Mouse (Mus musculus) kidney, postnatal 0 days (tissue): ENCODE measurements around the gene Slamf9. TPM values are rescaled to one million over a fixed set of nuclear protein-coding genes. Genes with fewer than 3 reads are reported as not detected.

Experiments
- ATAC-seq: fragments of 200-750 bp; cut with Nextera tagmentation; replicated peaks from 2 replicates; pipeline ENCODE4 v1.8.0; 2017; ENCODE audit warnings: low read depth, moderate number of reproducible peaks, moderate TSS enrichment, moderate library complexity; ENCODE audit not compliant: low FRiP score
- DNase-seq: peaks from one replicate; pipeline ENCODE4 v3.0.0-alpha.2; 2016; ENCODE audit warnings: low spot score
- H3K27ac ChIP-seq: fragments of 300-500 bp; sonication (generic); 2 replicates; pipeline ENCODE4 v1.5.1; 2014; ENCODE audit warnings: mild to moderate bottlenecking
- H3K27me3 ChIP-seq: fragments of 300-500 bp; sonication (generic); 2 replicates; pipeline ENCODE4 v1.6.1; 2014; ENCODE audit warnings: low read length, mixed read lengths; ENCODE audit not compliant: insufficient read depth
- H3K36me3 ChIP-seq: fragments of 300-500 bp; sonication (generic); 2 replicates; pipeline ENCODE4 v1.6.1; 2014; ENCODE audit warnings: low read length, mixed read lengths; ENCODE audit not compliant: insufficient read depth
- H3K4me1 ChIP-seq: fragments of 300-500 bp; sonication (generic); replicated peaks from 2 replicates; pipeline ENCODE4 v1.6.1; 2014; ENCODE audit warnings: antibody characterized with exemption, low read length, mixed read lengths; ENCODE audit not compliant: insufficient read depth
- H3K4me2 ChIP-seq: fragments of 300-500 bp; sonication (generic); 2 replicates; pipeline ENCODE4 v1.6.1; 2014; ENCODE audit warnings: mild to moderate bottlenecking, low read length, moderate library complexity, mixed read lengths
- H3K4me3 ChIP-seq: fragments of 300-500 bp; sonication (generic); replicated peaks from 2 replicates; pipeline ENCODE4 v1.5.1; 2014; ENCODE audit warnings: low read depth, low read length
- H3K9ac ChIP-seq: fragments of 300-500 bp; sonication (generic); 2 replicates; pipeline ENCODE4 v1.6.1; 2014; ENCODE audit warnings: low read depth, low read length
- H3K9me3 ChIP-seq: fragments of 300-500 bp; sonication (generic); replicated peaks from 2 replicates; pipeline ENCODE4 v1.6.1; 2016; ENCODE audit warnings: low read length, inconsistent platforms, mixed read lengths
- CTCF ChIP-seq: IDR thresholded peaks from 2 replicates; pipeline ENCODE4 v1.5.1; 2016; ENCODE audit warnings: antibody characterized with exemption, low read depth, mild to moderate bottlenecking, moderate library complexity
- WGBS: fragments of 180-500 bp; shearing (Covaris S2); extraction: QIAGEN DNeasy Blood & Tissue Kit; methylation state at CpG from one replicate; pipeline ENCODE4 v1.1.7; 2014; 5-methylcytosine and 5-hydroxymethylcytosine counted together
- polyA plus RNA-seq: library from polyadenylated mRNA; unstranded; fragments of >200 nt; fragmentation: Nextera tagmentation; extraction: Ambion mirVana; gene quantifications from 2 replicates; pipeline ENCODE4 v1.2.1, GENCODE M21; 2015

Gene Slamf9
- polyA plus RNA-seq, 1 experiment from 2014 or later: 2.3 TPM

- TF ChIP-seq CTCF: no peak
- Histone ChIP-seq H3K27me3 (no peaks in the 10 kb centered on the region), H3K9ac (no peak overlapping the region), H3K36me3 (no peaks in the 10 kb centered on the region), H3K4me3 (no peak overlapping the region), H3K4me1 (peaks cover 3% of the 10 kb centered on the region), H3K9me3 (no peaks in the 10 kb centered on the region), H3K27ac (0 out of 2 replicates have a peak overlapping the region, but pooled peaks have one; percentile 9), H3K4me2 (no peak overlapping the region)
- ATAC-seq (no peak), DNase-seq (no peak)
- 52% methylated on average over 23 of the region's 23 CpGs for WGBS
Measured at GRCm38 (mm10) chr1:172526380-172527081, 51.4 kb downstream of the Slamf9 start.

DNA sequence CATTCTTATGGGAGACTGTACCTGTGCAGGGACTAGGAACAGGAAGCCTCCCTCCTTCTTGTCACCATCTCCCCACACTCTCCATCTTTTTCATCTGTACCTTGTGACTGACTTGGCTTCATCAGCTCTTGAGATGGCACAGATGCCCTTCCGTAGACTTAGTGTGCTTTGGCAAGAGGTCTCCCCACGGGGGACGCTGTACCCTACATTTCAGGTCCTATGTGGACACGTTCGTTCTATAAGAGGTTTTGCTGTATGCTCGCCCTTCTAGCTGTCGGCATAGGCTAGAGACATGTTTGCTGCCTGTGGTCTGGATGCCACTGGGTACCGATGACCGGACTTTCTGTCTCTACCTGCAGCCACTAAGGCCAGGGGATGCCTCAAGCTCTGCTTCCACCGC lies 52.3 kb downstream of the Slamf9 start:
- DNase-seq (no peak), ATAC-seq (no peak)
- Histone ChIP-seq H3K9ac (no peak overlapping the region), H3K9me3 (no peaks in the 10 kb centered on the region), H3K4me1 (peaks cover 7% of the 10 kb centered on the region), H3K27ac (no peak overlapping the region), H3K4me2 (no peak overlapping the region), H3K4me3 (no peak overlapping the region), H3K27me3 (no peaks in the 10 kb centered on the region), H3K36me3 (no peaks in the 10 kb centered on the region)
- no peak for TF ChIP-seq CTCF
- WGBS: 93% methylated on average over 10 of the region's 10 CpGs

Other genes with a start within 250 kb of the Slamf9 start
- gene Atp1a4, start 216.9 kb upstream of the Slamf9 start, polyA plus RNA-seq: not detected in 2 replicates
- 39.0 and 43.0 TPM in 2 replicates for gene Igsf8, start 213.7 kb upstream of the Slamf9 start, polyA plus RNA-seq
- 1.6 and 2.0 TPM in 2 replicates for gene Atp1a2, start 177.3 kb upstream of the Slamf9 start, polyA plus RNA-seq
- gene Kcnj9, start 146.0 kb upstream of the Slamf9 start, polyA plus RNA-seq: 0.03 and 0.06 TPM in 2 replicates
- gene Kcnj10, start 134.1 kb upstream of the Slamf9 start, polyA plus RNA-seq: 3.3 and 4.2 TPM in 2 replicates
- gene Pigm, start 98.8 kb upstream of the Slamf9 start, polyA plus RNA-seq: 5.8 and 6.1 TPM in 2 replicates
- gene Igsf9, start 6.4 kb downstream of the Slamf9 start, polyA plus RNA-seq: 12.5 and 13.3 TPM in 2 replicates
- gene Tagln2, start 24.7 kb downstream of the Slamf9 start, polyA plus RNA-seq: 225 and 250 TPM in 2 replicates
- 1.1 and 1.3 TPM in 2 replicates for gene Cfap45, start 45.4 kb downstream of the Slamf9 start, polyA plus RNA-seq
- 1.0 and 1.6 TPM in 2 replicates for gene Vsig8, start 80.6 kb downstream of the Slamf9 start, polyA plus RNA-seq
- 0.16 and 0.18 TPM in 2 replicates for gene Slamf8, start 115.2 kb downstream of the Slamf9 start, polyA plus RNA-seq
- not detected in 2 replicates for gene Fcrl6, start 127.2 kb downstream of the Slamf9 start, polyA plus RNA-seq
- gene Dusp23, start 157.6 kb downstream of the Slamf9 start, polyA plus RNA-seq: 27.0 and 27.4 TPM in 2 replicates
- gene Crp, start 222.7 kb downstream of the Slamf9 start, polyA plus RNA-seq: 0.08 TPM in 1 of 2 replicates, not detected in the other